15 mouse cellular contexts compared by ENCODE assay signal in genomic region chr6:28825894-28826293, GRCm38 (mm10). TPM values are rescaled to one million over a fixed set of nuclear protein-coding genes. Genes with fewer than 3 reads are reported as not detected.
DNase-seq lines count a peak whose midpoint lies in the region; ATAC-seq and TF ChIP-seq lines count a peak whose summit lies in the region.
"Had no signal": no experiment of that assay in that cellular context is flagged by ENCODE, and none has a peak within 500 bp of the region (broad histone marks: within the 10 kb centered on the region; RNA-seq: fewer than 3 reads in every experiment).

No protein-coding gene starts in this region.

- peaks cover 6% of the 10 kb centered on the region; the same call in 1 of the 2 replicates for H3K27me3 ChIP-seq in hindbrain, embryonic 12.5 days
- H3K27me3 ChIP-seq in hindbrain, embryonic 10.5 days (ENCODE audit: insufficient read depth, poor library complexity, severe bottlenecking), result peaks cover 14% of the 10 kb centered on the region
- no peaks in the 10 kb centered on the region for H3K27me3 ChIP-seq in hindbrain, embryonic 14.5 days (ENCODE audit: control insufficient read depth, insufficient read depth, low read length)
- H3K27me3 ChIP-seq in midbrain, embryonic 16.5 days (ENCODE audit: control insufficient read depth, insufficient read depth, low read depth, low read length), result no peaks in the 10 kb centered on the region
- no peaks in the 10 kb centered on the region for H3K27me3 ChIP-seq in kidney, adult 2 months (replicated peaks; ENCODE audit: control insufficient read depth, insufficient read depth, low read length)
- H3K27me3 ChIP-seq in intestine, embryonic 15.5 days (replicated peaks), result peaks cover 3% of the 10 kb centered on the region

- no peak overlapping the region for H3K9ac ChIP-seq in hindbrain, embryonic 12.5 days
- H3K9ac ChIP-seq in hindbrain, embryonic 14.5 days, result 0 out of 2 replicates have a peak overlapping the region, but pooled peaks have one; percentile 4
- H3K9ac ChIP-seq in midbrain, embryonic 16.5 days (ENCODE audit: low read depth, low read length), result no peak overlapping the region
- no peak overlapping the region for H3K9ac ChIP-seq in intestine, embryonic 15.5 days
- H3K9ac ChIP-seq: liver, embryonic 12.5 days; lung, embryonic 14.5 days had no signal

- ATAC-seq in hindbrain, embryonic 12.5 days (ENCODE audit: low FRiP score), result no peak; the same call in 1 of the 2 replicates
- ATAC-seq in hindbrain, embryonic 14.5 days (ENCODE audit: low FRiP score), result 0 out of 2 replicates have a peak, but pooled peaks have one; percentile 28
- ATAC-seq in midbrain, embryonic 16.5 days, result no peak
- ATAC-seq in intestine, embryonic 15.5 days, result no peak
- ATAC-seq: liver, embryonic 12.5 days had no signal

- no peak overlapping the region for H3K4me3 ChIP-seq in hindbrain, embryonic 12.5 days
- no peak overlapping the region for H3K4me3 ChIP-seq in hindbrain, embryonic 10.5 days
- no peak overlapping the region for H3K4me3 ChIP-seq in hindbrain, embryonic 14.5 days (replicated peaks; ENCODE audit: low read length)
- no peak overlapping the region for H3K4me3 ChIP-seq in midbrain, embryonic 16.5 days (ENCODE audit: low read depth, low read length)
- H3K4me3 ChIP-seq in kidney, adult 2 months (ENCODE audit: insufficient read depth, low read depth, low read length), result no peak overlapping the region
- no peak overlapping the region for H3K4me3 ChIP-seq in intestine, embryonic 15.5 days (replicated peaks)
- H3K4me3 ChIP-seq: heart, embryonic 10.5 days; liver, embryonic 12.5 days had no signal

- peak overlapping the region; percentile 21; the same call in 1 of the 2 replicates for H3K4me2 ChIP-seq in hindbrain, embryonic 12.5 days (replicated peaks)
- H3K4me2 ChIP-seq in hindbrain, embryonic 14.5 days (replicated peaks), result peak overlapping the region; percentile 91
- H3K4me2 ChIP-seq in midbrain, embryonic 16.5 days (ENCODE audit: low read length), result peak overlapping the region; percentile 92
- no peak overlapping the region for H3K4me2 ChIP-seq in intestine, embryonic 15.5 days (replicated peaks)
- H3K4me2 ChIP-seq: liver, embryonic 12.5 days; lung, embryonic 14.5 days had no signal

- H3K27ac ChIP-seq in hindbrain, embryonic 12.5 days, result no peak overlapping the region
- no peak overlapping the region for H3K27ac ChIP-seq in hindbrain, embryonic 10.5 days
- no peak overlapping the region for H3K27ac ChIP-seq in hindbrain, embryonic 14.5 days
- no peak overlapping the region for H3K27ac ChIP-seq in midbrain, embryonic 16.5 days (ENCODE audit: low read length)
- H3K27ac ChIP-seq in kidney, adult 2 months (ENCODE audit: insufficient read depth, low read depth, low read length), result no peak overlapping the region
- no peak overlapping the region for H3K27ac ChIP-seq in intestine, embryonic 15.5 days
- H3K27ac ChIP-seq: heart, embryonic 10.5 days; kidney, postnatal 0 days; liver, embryonic 12.5 days had no signal

- DNase-seq in hindbrain, embryonic 10.5 days (ENCODE audit: low spot score), result no peak
- peak; percentile 56 for DNase-seq in brain, embryonic 14.5 days (ENCODE audit: low read depth)
- no peak for DNase-seq in hindbrain, embryonic 14.5 days (ENCODE audit: low spot score)
- DNase-seq in kidney, adult 2 months, result no peak
- no peak for DNase-seq in frontal cortex, adult 2 months (ENCODE audit: extremely low spot score in 1 of 2, low spot score in 1 of 2)
- DNase-seq: cerebellum, postnatal 25 days; gastrocnemius, postnatal 36 days; heart, postnatal 10 days; lung, embryonic 14.5 days had no signal

- no peak for TF ChIP-seq POLR2A in brain, embryonic 14.5 days (IDR thresholded peaks at IDR 0.05; ENCODE audit: borderline replicate concordance, extremely low read depth, insufficient read depth, insufficient read length, poor library complexity, severe bottlenecking)
- no peak for TF ChIP-seq POLR2A in kidney, adult 2 months (IDR thresholded peaks at IDR 0.05; ENCODE audit: low read depth, low read length)

- peaks cover 57% of the 10 kb centered on the region for H3K4me1 ChIP-seq in hindbrain, embryonic 12.5 days
- H3K4me1 ChIP-seq in hindbrain, embryonic 10.5 days (replicated peaks), result peaks cover 57% of the 10 kb centered on the region
- peaks cover 66% of the 10 kb centered on the region for H3K4me1 ChIP-seq in hindbrain, embryonic 14.5 days (replicated peaks; ENCODE audit: control insufficient read depth, insufficient read depth, low read length)
- H3K4me1 ChIP-seq in midbrain, embryonic 16.5 days (ENCODE audit: control insufficient read depth, insufficient read depth, low read length), result peaks cover 64% of the 10 kb centered on the region
- no peaks in the 10 kb centered on the region for H3K4me1 ChIP-seq in kidney, adult 2 months (ENCODE audit: control insufficient read depth, insufficient read depth, low read length)
- H3K4me1 ChIP-seq in intestine, embryonic 15.5 days (replicated peaks), result peaks cover 5% of the 10 kb centered on the region; the same call in 1 of the 2 replicates
- H3K4me1 ChIP-seq: liver, embryonic 12.5 days had no signal

- no peaks in the 10 kb centered on the region for H3K9me3 ChIP-seq in hindbrain, embryonic 12.5 days (replicated peaks)
- no peaks in the 10 kb centered on the region for H3K9me3 ChIP-seq in hindbrain, embryonic 10.5 days
- no peaks in the 10 kb centered on the region for H3K9me3 ChIP-seq in hindbrain, embryonic 14.5 days (ENCODE audit: control insufficient read depth, low read length)
- no peaks in the 10 kb centered on the region for H3K9me3 ChIP-seq in midbrain, embryonic 16.5 days (replicated peaks; ENCODE audit: control insufficient read depth, low read length, poor library complexity, severe bottlenecking)
- H3K9me3 ChIP-seq in intestine, embryonic 15.5 days, result no peaks in the 10 kb centered on the region
- H3K9me3 ChIP-seq: heart, embryonic 10.5 days; liver, embryonic 12.5 days had no signal

- peaks cover 3% of the 10 kb centered on the region; the same call in 1 of the 2 replicates for H3K36me3 ChIP-seq in hindbrain, embryonic 12.5 days
- peaks cover 20% of the 10 kb centered on the region for H3K36me3 ChIP-seq in hindbrain, embryonic 10.5 days
- H3K36me3 ChIP-seq in hindbrain, embryonic 14.5 days (replicated peaks; ENCODE audit: control insufficient read depth, insufficient read depth), result peaks cover 38% of the 10 kb centered on the region; the same call in 1 of the 2 replicates
- H3K36me3 ChIP-seq in midbrain, embryonic 16.5 days (ENCODE audit: control insufficient read depth, insufficient read depth, low read length), result peaks cover 5% of the 10 kb centered on the region; the same call in 1 of the 2 replicates
- no peaks in the 10 kb centered on the region for H3K36me3 ChIP-seq in kidney, adult 2 months (ENCODE audit: control insufficient read depth, insufficient read depth, low read length)
- H3K36me3 ChIP-seq in intestine, embryonic 15.5 days, result no peaks in the 10 kb centered on the region

- WGBS in hindbrain, embryonic 12.5 days, result 48% methylated on average over 3 of the region's 3 CpGs
- WGBS in hindbrain, embryonic 10.5 days, result 59% methylated on average over 3 of the region's 3 CpGs
- WGBS in hindbrain, embryonic 14.5 days, result 44% methylated on average over 3 of the region's 3 CpGs
- 48% methylated on average over 3 of the region's 3 CpGs for WGBS in midbrain, embryonic 16.5 days
- WGBS in kidney, adult 2 months, result 86% methylated on average over 3 of the region's 3 CpGs
- WGBS in intestine, embryonic 15.5 days, result 80% methylated on average over 3 of the region's 3 CpGs

- TF ChIP-seq CTCF in brain, embryonic 14.5 days (IDR thresholded peaks at IDR 0.05; ENCODE audit: borderline replicate concordance, extremely low read depth, insufficient read depth, insufficient read length), result no peak
- no peak for TF ChIP-seq CTCF in kidney, adult 2 months (conservative IDR thresholded peaks at IDR 0.05; ENCODE audit: insufficient read depth, insufficient read length, low read depth, low read length)

RNA-seq across cellular contexts. Expression of gene Lrrc4, which starts 5.7 kb away (rescaled TPM):
- 3.6 and 4.6 TPM in 2 replicates for polyA plus RNA-seq in hindbrain, embryonic 12.5 days (2016; fragmentation: Nextera tagmentation; extraction: Ambion mirVana)
- 2.3 and 2.4 TPM in 2 replicates for polyA plus RNA-seq in hindbrain, embryonic 10.5 days (2016; fragmentation: Nextera tagmentation; extraction: Ambion mirVana)
- polyA plus RNA-seq in brain, embryonic 14.5 days (2012; rRNA removed), result 23.4 and 28.4 TPM in 2 replicates
- polyA plus RNA-seq in hindbrain, embryonic 14.5 days (2014; fragmentation: Nextera tagmentation; extraction: Ambion mirVana), result 9.6 and 10.4 TPM in 2 replicates
- 6.7 and 6.8 TPM in 2 replicates for polyA plus RNA-seq in midbrain, embryonic 16.5 days (2015; fragmentation: Nextera tagmentation; extraction: Ambion mirVana)
- 0.54 and 0.56 TPM in 2 replicates for polyA plus RNA-seq in kidney, adult 2 months (2012; rRNA removed)
- 46.0 and 49.3 TPM in 2 replicates for polyA plus RNA-seq in frontal cortex, adult 2 months (2012; rRNA removed)
- polyA plus RNA-seq in intestine, embryonic 15.5 days (2015; fragmentation: Nextera tagmentation; extraction: Ambion mirVana), result 0.31 and 0.52 TPM in 2 replicates
